Mouse (Mus musculus) stomach, embryonic 14.5 days (tissue): ENCODE measurements around the gene Acvr1b. TPM values are rescaled to one million over a fixed set of nuclear protein-coding genes. Genes with fewer than 3 reads are reported as not detected.

ENCODE experiments used
- ATAC-seq: fragments of 200-750 bp; cut with Nextera tagmentation; 2 replicates; pipeline ENCODE4 v1.8.0; 2017; ENCODE audit warnings: low read depth, moderate TSS enrichment; ENCODE audit not compliant: insufficient number of reproducible peaks, insufficient read depth, low FRiP score
- H3K27ac ChIP-seq: fragments of 300-500 bp; sonication (generic); 2 replicates; pipeline ENCODE4 v1.5.1; 2014; ENCODE audit warnings: mild to moderate bottlenecking, low read length, moderate library complexity, mixed read lengths
- H3K27me3 ChIP-seq: fragments of 300-500 bp; sonication (generic); 2 replicates; pipeline ENCODE4 v1.6.1; 2014; ENCODE audit warnings: low read length, control low read depth, mixed read lengths; ENCODE audit not compliant: control insufficient read depth, insufficient read depth
- H3K36me3 ChIP-seq: fragments of 300-500 bp; sonication (generic); 2 replicates; pipeline ENCODE4 v1.6.1; 2014; ENCODE audit warnings: mild to moderate bottlenecking, control low read depth, low read length, moderate library complexity, mixed read lengths; ENCODE audit not compliant: control insufficient read depth, insufficient read depth
- H3K4me1 ChIP-seq: fragments of 300-500 bp; sonication (generic); 2 replicates; pipeline ENCODE4 v1.6.1; 2014; ENCODE audit warnings: low read length, control low read depth, mixed read lengths; ENCODE audit not compliant: control insufficient read depth, insufficient read depth
- H3K4me2 ChIP-seq: fragments of 300-500 bp; sonication (generic); replicated peaks from 2 replicates; pipeline ENCODE4 v1.6.1; 2014; ENCODE audit warnings: low read depth, low read length, control low read depth
- H3K4me3 ChIP-seq: fragments of 300-500 bp; sonication (generic); 2 replicates; pipeline ENCODE4 v1.5.1; 2014; ENCODE audit warnings: low read depth, low read length, control low read depth
- H3K9ac ChIP-seq: fragments of 300-500 bp; sonication (generic); replicated peaks from 2 replicates; pipeline ENCODE4 v1.6.1; 2014; ENCODE audit warnings: low read depth, mild to moderate bottlenecking, control low read depth, low read length, moderate library complexity, mixed read lengths
- H3K9me3 ChIP-seq: fragments of 300-500 bp; sonication (generic); 2 replicates; pipeline ENCODE4 v1.6.1; 2016; ENCODE audit warnings: low read depth, low read length, control low read depth; ENCODE audit not compliant: control insufficient read depth
- WGBS: fragments of 180-500 bp; shearing (Covaris S2); extraction: QIAGEN DNeasy Blood & Tissue Kit; methylation state at CpG from one replicate; pipeline ENCODE4 v1.1.7; 2014; 5-methylcytosine and 5-hydroxymethylcytosine counted together
- polyA plus RNA-seq: library from polyadenylated mRNA; unstranded; fragments of >200 nt; fragmentation: Nextera tagmentation; extraction: Ambion mirVana; gene quantifications from 2 replicates; pipeline ENCODE4 v1.2.1, GENCODE M21; 2014

Gene Acvr1b
- polyA plus RNA-seq, 1 experiment from 2014 or later, result 11.5 TPM

- Histone ChIP-seq H3K9me3 (no peaks in the 10 kb centered on the region), H3K27ac (no peak overlapping the region), H3K27me3 (no peaks in the 10 kb centered on the region), H3K9ac (no peak overlapping the region), H3K36me3 (peaks cover 61% of the 10 kb centered on the region), H3K4me2 (no peak overlapping the region), H3K4me3 (no peak overlapping the region), H3K4me1 (no peaks in the 10 kb centered on the region)
- 95% methylated on average over 3 of the region's 3 CpGs for WGBS
- ATAC-seq, result no peak
Observed at GRCm38 (mm10) chr15:101201414-101201813, 27.5 kb downstream of the Acvr1b start.

GRCm38 (mm10) chr15:101203673-101204072 lies 29.8 kb downstream of the Acvr1b start:
- Histone ChIP-seq H3K4me3 (no peak overlapping the region), H3K36me3 (peaks cover 68% of the 10 kb centered on the region), H3K27me3 (no peaks in the 10 kb centered on the region), H3K9ac (no peak overlapping the region), H3K4me2 (no peak overlapping the region), H3K27ac (no peak overlapping the region), H3K9me3 (no peaks in the 10 kb centered on the region), H3K4me1 (no peaks in the 10 kb centered on the region)
- ATAC-seq, result no peak
- WGBS, result 70% methylated on average over 4 of the region's 4 CpGs

- Histone ChIP-seq H3K27me3 (no peaks in the 10 kb centered on the region), H3K4me2 (no peak overlapping the region), H3K9ac (no peak overlapping the region), H3K36me3 (peaks cover 70% of the 10 kb centered on the region), H3K4me1 (no peaks in the 10 kb centered on the region), H3K4me3 (no peak overlapping the region), H3K9me3 (no peaks in the 10 kb centered on the region), H3K27ac (no peak overlapping the region)
- WGBS, result 76% methylated on average over 7 of the region's 7 CpGs
- no peak for ATAC-seq
Observed at GRCm38 (mm10) chr15:101204781-101205180, 30.9 kb downstream of the Acvr1b start.

- H3K9ac ChIP-seq, result no peak overlapping the region
- H3K4me1 ChIP-seq, result no peaks in the 10 kb centered on the region
- ATAC-seq, result no peak
- no peaks in the 10 kb centered on the region for H3K9me3 ChIP-seq
- no peaks in the 10 kb centered on the region for H3K27me3 ChIP-seq
- peaks cover 45% of the 10 kb centered on the region for H3K36me3 ChIP-seq
- H3K4me3 ChIP-seq, result no peak overlapping the region
- no peak overlapping the region for H3K4me2 ChIP-seq
- WGBS, result 74% methylated on average over 6 of the region's 6 CpGs
- no peak overlapping the region for H3K27ac ChIP-seq
Observed at GRCm38 (mm10) chr15:101210228-101210627, 36.4 kb downstream of the Acvr1b start.

GRCm38 (mm10) chr15:101210998-101211613 lies 37.2 kb downstream of the Acvr1b start:
- no peak overlapping the region for H3K9ac ChIP-seq
- H3K27me3 ChIP-seq, result no peaks in the 10 kb centered on the region
- no peak overlapping the region for H3K4me2 ChIP-seq
- no peaks in the 10 kb centered on the region for H3K9me3 ChIP-seq
- ATAC-seq, result no peak
- WGBS, result 85% methylated on average over 14 of the region's 14 CpGs
- H3K36me3 ChIP-seq, result peaks cover 42% of the 10 kb centered on the region
- H3K4me3 ChIP-seq, result no peak overlapping the region
- H3K27ac ChIP-seq, result 0 out of 2 replicates have a peak overlapping the region, but pooled peaks have one; percentile 15
- no peaks in the 10 kb centered on the region for H3K4me1 ChIP-seq

- ATAC-seq, result peak; percentile 49; the same call in 1 of the 2 replicates
- H3K36me3 ChIP-seq, result peaks cover 30% of the 10 kb centered on the region
- WGBS, result 77% methylated on average over 14 of the region's 14 CpGs
- no peaks in the 10 kb centered on the region for H3K27me3 ChIP-seq
- no peak overlapping the region for H3K4me3 ChIP-seq
- no peak overlapping the region for H3K27ac ChIP-seq
- no peak overlapping the region for H3K4me2 ChIP-seq
- H3K9me3 ChIP-seq, result no peaks in the 10 kb centered on the region
- H3K4me1 ChIP-seq, result no peaks in the 10 kb centered on the region
- H3K9ac ChIP-seq, result no peak overlapping the region
Observed at GRCm38 (mm10) chr15:101212435-101212834, 38.6 kb downstream of the Acvr1b start.

- Histone ChIP-seq H3K27me3 (no peaks in the 10 kb centered on the region), H3K9me3 (no peaks in the 10 kb centered on the region), H3K9ac (no peak overlapping the region), H3K4me1 (no peaks in the 10 kb centered on the region), H3K4me3 (no peak overlapping the region), H3K4me2 (no peak overlapping the region), H3K27ac (no peak overlapping the region), H3K36me3 (peaks cover 19% of the 10 kb centered on the region; the same call in 1 of the 2 replicates)
- 43% methylated on average over 2 of the region's 2 CpGs for WGBS
- no peak for ATAC-seq
Observed at GRCm38 (mm10) chr15:101215136-101215535, 41.3 kb downstream of the Acvr1b start.

GRCm38 (mm10) chr15:101216036-101216435 lies 42.2 kb downstream of the Acvr1b start:
- Histone ChIP-seq H3K9ac (no peak overlapping the region), H3K9me3 (no peaks in the 10 kb centered on the region), H3K36me3 (peaks cover 16% of the 10 kb centered on the region; the same call in 1 of the 2 replicates), H3K27me3 (no peaks in the 10 kb centered on the region), H3K4me2 (no peak overlapping the region), H3K4me3 (no peak overlapping the region), H3K4me1 (peaks cover 5% of the 10 kb centered on the region), H3K27ac (no peak overlapping the region)
- no peak for ATAC-seq
- 80% methylated on average over 4 of the region's 4 CpGs for WGBS

- peaks cover 39% of the 10 kb centered on the region for H3K4me1 ChIP-seq
Observed at GRCm38 (mm10) chr15:101220905-101221297, 47.0 kb downstream of the Acvr1b start.

More at GRCm38 (mm10) chr15:101220905-101221297, 47.0 kb downstream of the Acvr1b start:
- no peak; the same call in 1 of the 2 replicates for ATAC-seq
- peak overlapping the region; percentile 35 for H3K4me2 ChIP-seq
- no peak overlapping the region for H3K4me3 ChIP-seq
- peak overlapping the region; percentile 21; the same call in 1 of the 2 replicates for H3K27ac ChIP-seq
- H3K9ac ChIP-seq, result no peak overlapping the region
- WGBS, result 7% methylated on average over 8 of the region's 8 CpGs
- no peaks in the 10 kb centered on the region for H3K36me3 ChIP-seq
- no peaks in the 10 kb centered on the region for H3K27me3 ChIP-seq
- H3K9me3 ChIP-seq, result no peaks in the 10 kb centered on the region
